Mouse (Mus musculus): ENCODE results near the gene Olfr633. TPM values are rescaled to one million over a fixed set of nuclear protein-coding genes. Genes with fewer than 3 reads are reported as not detected.

Olfr633 gene
- polyA plus RNA-seq, 1 experiment from 2014 or later: not detected

Other genes with a start within 250 kb of the Olfr633 start
- not detected in 2 replicates for gene Olfr243, start 229.8 kb upstream of the Olfr633 start, polyA plus RNA-seq (2015; fragmentation: Nextera tagmentation; extraction: Ambion mirVana)
- not detected in 2 replicates for gene Olfr628, start 214.1 kb upstream of the Olfr633 start, polyA plus RNA-seq (2015; fragmentation: Nextera tagmentation; extraction: Ambion mirVana)
- not detected in 2 replicates for gene Olfr629, start 199.5 kb upstream of the Olfr633 start, polyA plus RNA-seq (2015; fragmentation: Nextera tagmentation; extraction: Ambion mirVana)
- gene Olfr630, start 187.1 kb upstream of the Olfr633 start, polyA plus RNA-seq (2015; fragmentation: Nextera tagmentation; extraction: Ambion mirVana): not detected in 2 replicates
- gene Olfr69, start 172.8 kb upstream of the Olfr633 start, polyA plus RNA-seq (2015; fragmentation: Nextera tagmentation; extraction: Ambion mirVana): not detected in 2 replicates
- not detected in 2 replicates for gene Olfr68, start 164.7 kb upstream of the Olfr633 start, polyA plus RNA-seq (2015; fragmentation: Nextera tagmentation; extraction: Ambion mirVana)
- gene Olfr67, start 152.6 kb upstream of the Olfr633 start, polyA plus RNA-seq (2015; fragmentation: Nextera tagmentation; extraction: Ambion mirVana): not detected in 2 replicates
- gene Hbb-bt, start 130.4 kb upstream of the Olfr633 start, polyA plus RNA-seq (2015; fragmentation: Nextera tagmentation; extraction: Ambion mirVana): 1,029 and 1,038 TPM in 2 replicates
- gene Hbb-bs, start 116.3 kb upstream of the Olfr633 start, polyA plus RNA-seq (2015; fragmentation: Nextera tagmentation; extraction: Ambion mirVana): 1,894 and 2,140 TPM in 2 replicates
- not detected in 2 replicates for gene Hbb-bh2, start 103.9 kb upstream of the Olfr633 start, polyA plus RNA-seq (2015; fragmentation: Nextera tagmentation; extraction: Ambion mirVana)
- gene Hbb-bh1, start 101.3 kb upstream of the Olfr633 start, polyA plus RNA-seq (2015; fragmentation: Nextera tagmentation; extraction: Ambion mirVana): 31.8 and 57.0 TPM in 2 replicates
- gene Hbb-y, start 91.2 kb upstream of the Olfr633 start, polyA plus RNA-seq (2015; fragmentation: Nextera tagmentation; extraction: Ambion mirVana): 3,874 and 4,036 TPM in 2 replicates
- gene Olfr66, start 58.2 kb upstream of the Olfr633 start, polyA plus RNA-seq (2015; fragmentation: Nextera tagmentation; extraction: Ambion mirVana): not detected in 2 replicates
- gene Olfr64, start 50.0 kb upstream of the Olfr633 start, polyA plus RNA-seq (2015; fragmentation: Nextera tagmentation; extraction: Ambion mirVana): not detected in 2 replicates
- not detected in 2 replicates for gene Olfr65, start 41.0 kb upstream of the Olfr633 start, polyA plus RNA-seq (2015; fragmentation: Nextera tagmentation; extraction: Ambion mirVana)
- gene Olfr631, start 15.6 kb upstream of the Olfr633 start, polyA plus RNA-seq (2015; fragmentation: Nextera tagmentation; extraction: Ambion mirVana): not detected in 2 replicates
- 0.08 TPM in 1 of 2 replicates, not detected in the other for gene Olfr632, start 10.1 kb upstream of the Olfr633 start, polyA plus RNA-seq (2015; fragmentation: Nextera tagmentation; extraction: Ambion mirVana)
- not detected in 2 replicates for gene Olfr635, start 26.7 kb downstream of the Olfr633 start, polyA plus RNA-seq (2015; fragmentation: Nextera tagmentation; extraction: Ambion mirVana)
- gene Olfr638, start 54.3 kb downstream of the Olfr633 start, polyA plus RNA-seq (2015; fragmentation: Nextera tagmentation; extraction: Ambion mirVana): not detected in 2 replicates
- not detected in 2 replicates for gene Olfr639, start 72.9 kb downstream of the Olfr633 start, polyA plus RNA-seq (2015; fragmentation: Nextera tagmentation; extraction: Ambion mirVana)
- gene Olfr640, start 81.1 kb downstream of the Olfr633 start, polyA plus RNA-seq (2015; fragmentation: Nextera tagmentation; extraction: Ambion mirVana): not detected in 2 replicates
- gene Olfr641, start 91.0 kb downstream of the Olfr633 start, polyA plus RNA-seq (2015; fragmentation: Nextera tagmentation; extraction: Ambion mirVana): not detected in 2 replicates
- not detected in 2 replicates for gene Olfr642, start 108.2 kb downstream of the Olfr633 start, polyA plus RNA-seq (2015; fragmentation: Nextera tagmentation; extraction: Ambion mirVana)
- gene 4930516K23Rik, start 117.0 kb downstream of the Olfr633 start, polyA plus RNA-seq (2015; fragmentation: Nextera tagmentation; extraction: Ambion mirVana): not detected in 2 replicates
- not detected in 2 replicates for gene Olfr644, start 127.4 kb downstream of the Olfr633 start, polyA plus RNA-seq (2015; fragmentation: Nextera tagmentation; extraction: Ambion mirVana)
- not detected in 2 replicates for gene Olfr645, start 141.0 kb downstream of the Olfr633 start, polyA plus RNA-seq (2015; fragmentation: Nextera tagmentation; extraction: Ambion mirVana)
- gene Olfr646, start 160.4 kb downstream of the Olfr633 start, polyA plus RNA-seq (2015; fragmentation: Nextera tagmentation; extraction: Ambion mirVana): not detected in 2 replicates
- not detected in 2 replicates for gene Ubqln5, start 185.4 kb downstream of the Olfr633 start, polyA plus RNA-seq (2015; fragmentation: Nextera tagmentation; extraction: Ambion mirVana)
- not detected in 2 replicates for gene Olfr643, start 193.0 kb downstream of the Olfr633 start, polyA plus RNA-seq (2015; fragmentation: Nextera tagmentation; extraction: Ambion mirVana)
- not detected in 2 replicates for gene Ubqln3, start 198.8 kb downstream of the Olfr633 start, polyA plus RNA-seq (2015; fragmentation: Nextera tagmentation; extraction: Ambion mirVana)
- not detected in 2 replicates for gene Ubqlnl, start 206.1 kb downstream of the Olfr633 start, polyA plus RNA-seq (2015; fragmentation: Nextera tagmentation; extraction: Ambion mirVana)
- not detected in 2 replicates for gene Olfm5, start 220.4 kb downstream of the Olfr633 start, polyA plus RNA-seq (2015; fragmentation: Nextera tagmentation; extraction: Ambion mirVana)
- 0.23 and 0.25 TPM in 2 replicates for gene Olfr648, start 239.0 kb downstream of the Olfr633 start, polyA plus RNA-seq (2015; fragmentation: Nextera tagmentation; extraction: Ambion mirVana)